Mouse (Mus musculus): ENCODE results near the gene Cgnl1. TPM values are rescaled to one million over a fixed set of nuclear protein-coding genes. Genes with fewer than 3 reads are reported as not detected.
A peak's percentile ranks its signal among the peaks of the same experiment; 100 is the strongest.

Cgnl1 gene
- polyA plus RNA-seq, 1 experiment from 2014 or later, result 5.9 TPM

DNA sequence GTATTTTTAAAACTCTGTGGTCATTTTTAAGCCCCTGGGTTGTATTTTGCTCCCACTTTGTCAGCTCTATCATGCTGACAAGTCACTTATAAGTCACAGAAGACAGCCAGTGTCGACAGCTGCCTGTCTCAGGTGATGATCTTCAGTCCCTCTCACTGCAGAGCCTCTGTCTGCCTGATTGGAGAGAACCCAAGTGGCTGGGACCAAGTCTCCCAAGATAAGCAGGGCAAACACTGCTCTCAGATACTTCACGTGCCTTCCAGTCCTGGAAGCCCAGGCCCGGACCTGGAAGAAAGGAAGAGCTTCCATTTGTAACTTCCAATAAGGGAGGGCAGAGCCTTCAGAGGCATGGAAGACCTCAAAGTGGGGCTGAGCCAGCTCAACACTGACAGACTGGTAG, 49.0 kb downstream of the Cgnl1 start:
- H3K27ac ChIP-seq (ENCODE audit: low read depth, low read length), result no peak overlapping the region
- H3K36me3 ChIP-seq (ENCODE audit: control insufficient read depth, insufficient read depth, low read length), result peaks cover 2% of the 10 kb centered on the region; the same call in 1 of the 2 replicates
- no peaks in the 10 kb centered on the region for H3K27me3 ChIP-seq (replicated peaks; ENCODE audit: control insufficient read depth, insufficient read depth, low read length)
- H3K9me3 ChIP-seq (ENCODE audit: control insufficient read depth, low read length), result no peaks in the 10 kb centered on the region
- WGBS, result 31% methylated on average over 3 of the region's 3 CpGs
- no peak for ATAC-seq (replicated peaks; ENCODE audit: low FRiP score)
- H3K4me3 ChIP-seq (ENCODE audit: low read depth, low read length), result no peak overlapping the region
- no peak overlapping the region for H3K4me2 ChIP-seq
- peaks cover 7% of the 10 kb centered on the region; the same call in 1 of the 2 replicates for H3K4me1 ChIP-seq (replicated peaks; ENCODE audit: control insufficient read depth, insufficient read depth, low read length)
- H3K9ac ChIP-seq (ENCODE audit: low read depth, low read length), result no peak overlapping the region
- DNase-seq (ENCODE audit: low spot score), result no peak

DNA sequence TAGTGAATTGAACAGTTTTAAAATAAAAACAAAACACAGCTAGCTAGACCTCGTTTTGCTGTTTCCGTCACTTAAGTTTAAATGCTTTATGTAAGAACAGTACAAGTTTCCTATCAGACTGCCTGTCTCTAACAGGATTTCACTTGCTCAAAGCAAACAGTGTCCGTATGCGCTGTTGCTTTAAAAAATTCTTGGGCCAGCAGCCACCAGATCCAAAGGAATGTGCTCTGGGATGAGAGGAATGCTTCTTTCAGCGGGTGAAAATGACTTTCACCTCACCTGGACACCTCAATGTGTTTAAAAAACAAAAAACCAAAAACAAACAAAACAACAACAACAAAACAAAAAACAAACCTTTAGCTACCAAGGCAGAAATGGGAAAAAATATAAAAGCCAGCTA, 54.4 kb downstream of the Cgnl1 start:
- Histone ChIP-seq H3K27ac (ENCODE audit: low read depth, low read length) (no peak overlapping the region), H3K9me3 (ENCODE audit: control insufficient read depth, low read length) (no peaks in the 10 kb centered on the region)
- 63% methylated on average over 5 of the region's 5 CpGs for WGBS

DNA sequence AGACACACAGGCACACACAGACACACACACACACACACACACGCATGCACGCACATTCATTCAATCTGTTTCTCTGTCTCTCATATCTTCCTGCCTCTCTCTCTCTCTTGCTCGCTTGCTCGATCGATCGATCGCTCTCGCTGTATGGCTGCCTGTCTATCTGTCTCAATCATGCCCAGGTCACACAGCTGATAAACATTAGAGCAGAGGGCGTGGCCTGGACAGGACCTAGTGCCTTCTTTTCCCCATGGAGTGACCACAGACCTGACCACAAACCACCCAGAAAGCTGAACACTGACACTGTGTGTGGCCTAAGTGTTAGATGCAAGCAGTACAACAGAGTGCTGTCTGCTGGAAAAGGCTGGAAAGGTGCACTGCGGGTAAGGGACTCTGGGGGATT, 60.6 kb downstream of the Cgnl1 start:
- ATAC-seq (replicated peaks; ENCODE audit: low FRiP score) (no peak; the same call in 1 of the 2 replicates), DNase-seq (ENCODE audit: low spot score) (no peak)
- Histone ChIP-seq H3K27ac (ENCODE audit: low read depth, low read length) (peak overlapping the region; percentile 16; the same call in 1 of the 2 replicates), H3K9me3 (ENCODE audit: control insufficient read depth, low read length) (no peaks in the 10 kb centered on the region), H3K4me3 (ENCODE audit: low read depth, low read length) (no peak overlapping the region), H3K9ac (ENCODE audit: low read depth, low read length) (no peak overlapping the region), H3K36me3 (ENCODE audit: control insufficient read depth, insufficient read depth, low read length) (no peaks in the 10 kb centered on the region), H3K4me1 (replicated peaks; ENCODE audit: control insufficient read depth, insufficient read depth, low read length) (peaks cover 21% of the 10 kb centered on the region), H3K4me2 (0 out of 2 replicates have a peak overlapping the region, but pooled peaks have one; percentile 3), H3K27me3 (replicated peaks; ENCODE audit: control insufficient read depth, insufficient read depth, low read length) (no peaks in the 10 kb centered on the region)
- WGBS, result 47% methylated on average over 10 of the region's 10 CpGs

More for the DNA sequence above, 54.4 kb downstream of the Cgnl1 start:
- no peak overlapping the region for H3K4me3 ChIP-seq (ENCODE audit: low read depth, low read length)
- ATAC-seq (replicated peaks; ENCODE audit: low FRiP score) (no peak), DNase-seq (ENCODE audit: low spot score) (no peak)
- H3K4me2 ChIP-seq, result no peak overlapping the region
- no peaks in the 10 kb centered on the region for H3K27me3 ChIP-seq (replicated peaks; ENCODE audit: control insufficient read depth, insufficient read depth, low read length)
- peaks cover 7% of the 10 kb centered on the region; the same call in 1 of the 2 replicates for H3K4me1 ChIP-seq (replicated peaks; ENCODE audit: control insufficient read depth, insufficient read depth, low read length)
- no peak overlapping the region for H3K9ac ChIP-seq (ENCODE audit: low read depth, low read length)
- no peaks in the 10 kb centered on the region for H3K36me3 ChIP-seq (ENCODE audit: control insufficient read depth, insufficient read depth, low read length)

GRCm38 (mm10) chr9:71709199-71709598, 62.2 kb downstream of the Cgnl1 start:
- DNase-seq (ENCODE audit: low spot score) (no peak), ATAC-seq (replicated peaks; ENCODE audit: low FRiP score) (peak; percentile 84)
- H3K4me2 ChIP-seq, result peak overlapping the region; percentile 45
- no peak overlapping the region for H3K27ac ChIP-seq (ENCODE audit: low read depth, low read length)
- H3K9me3 ChIP-seq (ENCODE audit: control insufficient read depth, low read length), result no peaks in the 10 kb centered on the region
- H3K9ac ChIP-seq (ENCODE audit: low read depth, low read length), result no peak overlapping the region
- no peaks in the 10 kb centered on the region for H3K27me3 ChIP-seq (replicated peaks; ENCODE audit: control insufficient read depth, insufficient read depth, low read length)
- no peak overlapping the region for H3K4me3 ChIP-seq (ENCODE audit: low read depth, low read length)
- H3K36me3 ChIP-seq (ENCODE audit: control insufficient read depth, insufficient read depth, low read length), result no peaks in the 10 kb centered on the region
- WGBS, result 19% methylated on average over 11 of the region's 11 CpGs
- peaks cover 21% of the 10 kb centered on the region for H3K4me1 ChIP-seq (replicated peaks; ENCODE audit: control insufficient read depth, insufficient read depth, low read length)

GRCm38 (mm10) chr9:71707989-71708388, 63.4 kb downstream of the Cgnl1 start:
- no peak overlapping the region for H3K4me3 ChIP-seq (ENCODE audit: low read depth, low read length)
- DNase-seq (ENCODE audit: low spot score) (no peak), ATAC-seq (replicated peaks; ENCODE audit: low FRiP score) (no peak)
- 57% methylated on average over 7 of the region's 7 CpGs for WGBS
- peaks cover 21% of the 10 kb centered on the region for H3K4me1 ChIP-seq (replicated peaks; ENCODE audit: control insufficient read depth, insufficient read depth, low read length)
- no peak overlapping the region for H3K9ac ChIP-seq (ENCODE audit: low read depth, low read length)
- no peak overlapping the region for H3K4me2 ChIP-seq
- H3K9me3 ChIP-seq (ENCODE audit: control insufficient read depth, low read length), result no peaks in the 10 kb centered on the region
- H3K36me3 ChIP-seq (ENCODE audit: control insufficient read depth, insufficient read depth, low read length), result no peaks in the 10 kb centered on the region
- H3K27me3 ChIP-seq (replicated peaks; ENCODE audit: control insufficient read depth, insufficient read depth, low read length), result no peaks in the 10 kb centered on the region
- no peak overlapping the region for H3K27ac ChIP-seq (ENCODE audit: low read depth, low read length)

DNA sequence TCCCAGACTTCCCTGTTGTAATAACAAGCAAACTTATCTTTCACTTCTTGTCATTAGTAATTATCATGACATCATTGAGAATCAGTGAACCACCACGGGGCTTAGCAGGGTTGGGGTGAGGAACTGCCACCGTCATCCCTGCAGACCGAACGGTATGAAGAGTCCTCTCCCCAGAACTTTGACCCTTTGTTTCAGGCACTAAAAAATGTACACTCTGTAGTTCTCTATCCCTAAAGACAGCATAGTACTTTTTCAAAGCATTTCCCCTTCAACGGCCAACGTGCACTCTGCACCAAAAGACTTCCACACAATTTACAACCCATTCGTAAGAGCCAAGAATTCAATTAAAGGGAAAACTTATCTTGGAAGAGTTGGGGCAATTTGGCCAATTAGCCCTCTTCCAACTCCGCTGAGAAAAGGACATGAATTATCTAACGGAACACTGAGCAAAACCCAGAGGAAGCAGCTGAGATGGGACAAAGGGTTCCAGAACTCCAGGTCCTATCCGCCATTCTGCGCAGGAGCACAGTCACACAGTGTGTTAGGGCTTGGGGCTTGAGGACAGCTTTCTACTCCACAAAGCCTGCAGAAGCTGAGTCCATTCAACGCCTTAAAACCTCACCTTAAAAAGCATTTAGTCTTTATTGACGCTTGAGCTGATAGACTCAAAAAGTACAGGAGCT, 66.9 kb downstream of the Cgnl1 start:
- H3K9me3 ChIP-seq (ENCODE audit: control insufficient read depth, low read length), result no peaks in the 10 kb centered on the region
- no peak overlapping the region for H3K4me3 ChIP-seq (ENCODE audit: low read depth, low read length)
- DNase-seq (ENCODE audit: low spot score) (no peak), ATAC-seq (replicated peaks; ENCODE audit: low FRiP score) (no peak)
- no peaks in the 10 kb centered on the region for H3K27me3 ChIP-seq (replicated peaks; ENCODE audit: control insufficient read depth, insufficient read depth, low read length)
- H3K4me1 ChIP-seq (replicated peaks; ENCODE audit: control insufficient read depth, insufficient read depth, low read length), result peaks cover 9% of the 10 kb centered on the region
- no peak overlapping the region for H3K4me2 ChIP-seq
- no peak overlapping the region for H3K9ac ChIP-seq (ENCODE audit: low read depth, low read length)
- WGBS, result 80% methylated on average over 13 of the region's 13 CpGs
- no peaks in the 10 kb centered on the region for H3K36me3 ChIP-seq (ENCODE audit: control insufficient read depth, insufficient read depth, low read length)
- no peak overlapping the region for H3K27ac ChIP-seq (ENCODE audit: low read depth, low read length)

DNA sequence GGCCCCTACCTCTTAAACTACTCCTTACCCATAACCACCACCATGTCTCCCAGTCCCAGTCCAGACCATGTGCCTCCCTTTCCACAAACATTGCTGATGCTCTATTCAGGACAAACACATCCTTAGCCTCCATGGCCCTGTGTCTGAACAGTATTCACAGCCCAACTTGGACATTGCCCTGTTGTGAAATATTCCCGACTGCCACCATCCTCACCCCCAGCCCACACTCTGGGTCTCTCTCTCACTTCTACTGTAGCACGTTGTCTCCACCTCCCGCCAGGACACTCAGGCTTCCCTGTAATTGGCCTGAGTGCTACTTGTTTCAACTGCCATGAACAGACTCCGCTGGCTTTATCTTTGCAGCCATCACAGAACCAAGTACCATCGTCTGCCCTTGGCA, 72.3 kb downstream of the Cgnl1 start:
- Histone ChIP-seq H3K9ac (ENCODE audit: low read depth, low read length) (no peak overlapping the region), H3K4me3 (ENCODE audit: low read depth, low read length) (no peak overlapping the region), H3K4me1 (replicated peaks; ENCODE audit: control insufficient read depth, insufficient read depth, low read length) (peaks cover 5% of the 10 kb centered on the region; the same call in 1 of the 2 replicates), H3K36me3 (ENCODE audit: control insufficient read depth, insufficient read depth, low read length) (no peaks in the 10 kb centered on the region), H3K9me3 (ENCODE audit: control insufficient read depth, low read length) (no peaks in the 10 kb centered on the region), H3K27me3 (replicated peaks; ENCODE audit: control insufficient read depth, insufficient read depth, low read length) (no peaks in the 10 kb centered on the region; the same call in 1 of the 2 replicates), H3K27ac (ENCODE audit: low read depth, low read length) (no peak overlapping the region), H3K4me2 (no peak overlapping the region)
- no peak for ATAC-seq (replicated peaks; ENCODE audit: low FRiP score)
- DNase-seq (ENCODE audit: low spot score), result no peak
- 79% methylated on average over 5 of the region's 5 CpGs for WGBS

- no peak for ATAC-seq (replicated peaks; ENCODE audit: low FRiP score)
- H3K4me1 ChIP-seq (replicated peaks; ENCODE audit: control insufficient read depth, insufficient read depth, low read length), result peaks cover 6% of the 10 kb centered on the region; the same call in 1 of the 2 replicates
- no peaks in the 10 kb centered on the region; the same call in 1 of the 2 replicates for H3K27me3 ChIP-seq (replicated peaks; ENCODE audit: control insufficient read depth, insufficient read depth, low read length)
- H3K36me3 ChIP-seq (ENCODE audit: control insufficient read depth, insufficient read depth, low read length), result no peaks in the 10 kb centered on the region
- no peak overlapping the region for H3K4me3 ChIP-seq (ENCODE audit: low read depth, low read length)
- no peaks in the 10 kb centered on the region for H3K9me3 ChIP-seq (ENCODE audit: control insufficient read depth, low read length)
- no peak overlapping the region for H3K9ac ChIP-seq (ENCODE audit: low read depth, low read length)
- DNase-seq (ENCODE audit: low spot score), result no peak
- H3K4me2 ChIP-seq, result no peak overlapping the region
- H3K27ac ChIP-seq (ENCODE audit: low read depth, low read length), result no peak overlapping the region
- WGBS, result 81% methylated on average over 3 of the region's 3 CpGs
Measured at GRCm38 (mm10) chr9:71698116-71698515, 73.3 kb downstream of the Cgnl1 start.

DNA sequence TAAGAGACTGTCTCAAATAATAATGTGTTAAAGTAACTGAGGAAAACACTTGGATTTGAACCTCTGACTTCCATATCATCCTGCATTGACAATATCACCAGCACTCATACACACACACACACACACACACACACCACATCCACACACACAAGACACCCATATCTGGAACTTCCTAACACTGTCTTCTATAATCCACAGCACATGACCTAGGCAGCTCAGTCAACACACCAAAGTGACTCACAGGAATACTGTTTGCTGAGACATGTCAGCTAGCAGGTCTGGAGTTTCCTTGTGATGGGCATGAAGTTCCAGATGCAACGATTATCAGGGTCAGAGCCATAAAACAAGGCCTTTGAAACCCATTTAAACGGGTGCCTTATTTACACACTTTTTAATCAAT, 74.2 kb downstream of the Cgnl1 start:
- WGBS, result 76% methylated on average over 2 of the region's 2 CpGs
- Histone ChIP-seq H3K27ac (ENCODE audit: low read depth, low read length) (no peak overlapping the region), H3K27me3 (replicated peaks; ENCODE audit: control insufficient read depth, insufficient read depth, low read length) (no peaks in the 10 kb centered on the region; the same call in 1 of the 2 replicates), H3K9ac (ENCODE audit: low read depth, low read length) (no peak overlapping the region), H3K4me1 (replicated peaks; ENCODE audit: control insufficient read depth, insufficient read depth, low read length) (peaks cover 6% of the 10 kb centered on the region; the same call in 1 of the 2 replicates), H3K4me3 (ENCODE audit: low read depth, low read length) (no peak overlapping the region), H3K9me3 (ENCODE audit: control insufficient read depth, low read length) (no peaks in the 10 kb centered on the region), H3K36me3 (ENCODE audit: control insufficient read depth, insufficient read depth, low read length) (no peaks in the 10 kb centered on the region), H3K4me2 (no peak overlapping the region)
- ATAC-seq (replicated peaks; ENCODE audit: low FRiP score) (no peak), DNase-seq (ENCODE audit: low spot score) (no peak)
